Mouse (Mus musculus): ENCODE results near the gene Stox1. TPM values are rescaled to one million over a fixed set of nuclear protein-coding genes. Genes with fewer than 3 reads are reported as not detected.
"Not testable (repeated sequence)": the region's sequence is repeated elsewhere in the genome, so short reads cannot be mapped to it uniquely, and the experiment has no call there.

Stox1 gene
- polyA plus RNA-seq (2015; fragmentation: Nextera tagmentation; extraction: Ambion mirVana): 2.0 and 2.4 TPM in 2 replicates

DNA sequence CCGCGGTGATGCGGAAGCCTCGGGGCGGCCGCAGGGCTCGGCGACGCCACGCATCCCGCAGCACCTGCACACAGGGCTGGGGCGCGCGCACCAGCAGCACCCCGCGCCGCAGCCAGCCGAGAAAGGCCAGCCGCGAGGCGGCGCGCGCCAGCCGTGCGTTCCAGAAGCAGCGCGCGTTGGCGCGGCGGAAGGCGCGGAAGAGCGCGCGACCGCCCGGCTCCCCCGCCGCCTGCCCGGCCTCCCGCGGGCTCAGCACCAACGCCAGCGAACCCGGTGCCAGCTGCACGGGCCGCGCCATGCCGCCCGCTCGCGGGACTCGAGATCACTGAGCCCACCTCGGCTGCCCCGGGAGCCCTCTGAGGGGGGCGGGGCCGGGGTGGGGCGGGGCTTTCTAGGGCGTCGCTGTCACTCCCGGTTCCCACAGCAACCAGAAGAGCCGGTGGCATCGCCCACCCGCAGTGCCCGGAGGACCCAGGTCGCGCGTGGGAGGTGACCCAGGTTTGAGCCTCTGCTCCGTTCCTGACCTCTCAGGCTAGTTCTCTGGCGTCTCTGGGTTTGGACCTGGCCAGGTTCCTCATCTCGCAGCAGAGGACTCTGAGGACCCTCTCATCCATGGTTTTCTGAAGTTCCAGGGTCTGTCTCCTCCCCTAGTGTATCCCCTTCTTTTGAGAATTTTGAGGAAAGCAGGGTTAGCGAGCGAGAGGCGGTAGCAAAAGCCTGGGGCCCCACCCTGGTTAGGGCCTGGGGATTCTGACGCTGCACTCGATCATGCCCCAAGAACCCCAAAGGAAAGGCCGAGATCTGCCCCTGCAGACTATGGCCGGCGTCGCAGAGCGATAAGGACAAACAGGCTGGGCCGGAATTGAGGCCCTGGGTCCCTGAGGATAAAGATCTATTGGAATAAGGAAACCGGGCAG lies at the start of gene Stox1:
Stox1 (minus strand) TSS at position 358 of the 917 bp plus-strand sequence.
- Histone ChIP-seq H3K36me3 (no peaks in the 10 kb centered on the region), H3K4me1 (peaks cover 20% of the 10 kb centered on the region), H3K4me2 (peak within 1 kb of the TSS; percentile 96), H3K9me3 (replicated peaks) (no peaks in the 10 kb centered on the region), H3K27me3 (peaks cover 21% of the 10 kb centered on the region; the same call in 1 of the 2 replicates), H3K27ac (no peak within 1 kb of the TSS), H3K9ac (peak within 1 kb of the TSS; percentile 62), H3K4me3 (replicated peaks) (peak within 1 kb of the TSS; percentile 82)
- WGBS: 1% methylated on average over 76 of the region's 85 CpGs
- peak; percentile 85 for ATAC-seq (replicated peaks; ENCODE audit: low FRiP score)

DNA sequence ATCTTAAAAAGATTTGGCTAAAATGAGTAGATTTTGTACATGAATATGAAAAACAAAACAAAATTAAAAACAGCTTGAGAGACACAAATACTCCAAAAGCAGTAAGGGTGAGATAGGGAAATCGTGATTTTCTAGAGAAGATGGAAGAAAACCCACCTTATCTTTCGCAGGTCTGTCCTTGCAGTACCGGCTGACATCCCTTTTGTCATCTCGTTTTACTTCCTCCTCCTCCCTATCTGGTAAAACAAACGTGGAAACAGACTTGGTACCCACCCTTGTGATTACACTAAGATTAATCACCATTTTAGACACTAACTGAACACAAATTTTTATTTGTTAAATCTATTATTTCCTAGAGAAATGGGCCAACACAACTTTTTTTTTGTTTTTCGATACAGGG lies 24.9 kb upstream of the Stox1 start:
- no peaks in the 10 kb centered on the region for H3K9me3 ChIP-seq (replicated peaks)
- no peak overlapping the region for H3K9ac ChIP-seq
- no peak overlapping the region for H3K4me3 ChIP-seq (replicated peaks)
- no peak overlapping the region for H3K4me2 ChIP-seq
- peaks cover 94% of the 10 kb centered on the region for H3K36me3 ChIP-seq
- H3K27ac ChIP-seq: no peak overlapping the region
- no peak for ATAC-seq (replicated peaks; ENCODE audit: low FRiP score)
- WGBS: 78% methylated on average over 6 of the region's 6 CpGs
- H3K4me1 ChIP-seq: no peaks in the 10 kb centered on the region
- H3K27me3 ChIP-seq: no peaks in the 10 kb centered on the region

DNA sequence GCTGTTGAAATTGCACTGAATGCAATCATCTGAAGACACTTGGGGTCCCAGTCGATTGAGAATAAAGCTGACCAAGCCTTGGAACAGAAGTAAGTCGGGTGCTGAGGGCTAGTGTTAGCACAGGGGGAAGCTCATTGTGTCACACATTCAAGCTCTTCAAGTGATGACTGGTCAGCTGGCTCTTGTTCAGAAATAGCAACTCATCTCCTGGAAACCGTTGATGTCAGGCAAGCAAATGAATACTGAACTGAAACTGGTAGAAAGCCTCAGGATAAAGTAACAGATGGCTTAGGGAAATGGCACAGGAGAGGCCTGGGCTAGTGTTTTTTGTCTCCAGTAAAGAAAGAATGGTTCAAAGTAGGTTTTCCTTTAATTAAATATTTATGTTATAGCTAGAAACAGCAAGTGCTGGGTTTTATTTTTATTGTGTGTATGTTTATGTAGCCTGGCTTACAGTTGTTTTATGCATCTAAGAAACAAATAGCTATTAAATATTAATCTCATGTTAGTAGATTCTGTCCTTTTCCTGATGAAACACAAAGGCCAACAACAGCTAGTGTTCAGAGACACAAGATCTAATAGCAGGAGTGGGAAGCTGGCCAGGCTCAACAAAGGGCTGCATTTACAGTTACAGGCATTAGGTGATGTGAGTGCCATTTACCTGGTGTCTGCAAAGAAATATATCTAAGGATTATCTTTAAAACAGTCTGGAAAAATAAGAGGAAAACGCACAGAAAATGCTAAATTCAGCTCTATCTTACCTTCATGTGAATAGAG lies 14.2 kb upstream of the Stox1 start:
- H3K36me3 ChIP-seq: peaks cover 52% of the 10 kb centered on the region
- H3K4me3 ChIP-seq (replicated peaks): no peak overlapping the region
- no peaks in the 10 kb centered on the region for H3K9me3 ChIP-seq (replicated peaks)
- H3K4me2 ChIP-seq: no peak overlapping the region
- ATAC-seq (replicated peaks; ENCODE audit: low FRiP score): no peak
- no peak overlapping the region for H3K9ac ChIP-seq
- WGBS: 91% methylated on average over 4 of the region's 4 CpGs
- 0 out of 2 replicates have a peak, but pooled peaks cover 6% of the 10 kb centered on the region for H3K4me1 ChIP-seq
- H3K27me3 ChIP-seq: no peaks in the 10 kb centered on the region
- H3K27ac ChIP-seq: no peak overlapping the region

DNA sequence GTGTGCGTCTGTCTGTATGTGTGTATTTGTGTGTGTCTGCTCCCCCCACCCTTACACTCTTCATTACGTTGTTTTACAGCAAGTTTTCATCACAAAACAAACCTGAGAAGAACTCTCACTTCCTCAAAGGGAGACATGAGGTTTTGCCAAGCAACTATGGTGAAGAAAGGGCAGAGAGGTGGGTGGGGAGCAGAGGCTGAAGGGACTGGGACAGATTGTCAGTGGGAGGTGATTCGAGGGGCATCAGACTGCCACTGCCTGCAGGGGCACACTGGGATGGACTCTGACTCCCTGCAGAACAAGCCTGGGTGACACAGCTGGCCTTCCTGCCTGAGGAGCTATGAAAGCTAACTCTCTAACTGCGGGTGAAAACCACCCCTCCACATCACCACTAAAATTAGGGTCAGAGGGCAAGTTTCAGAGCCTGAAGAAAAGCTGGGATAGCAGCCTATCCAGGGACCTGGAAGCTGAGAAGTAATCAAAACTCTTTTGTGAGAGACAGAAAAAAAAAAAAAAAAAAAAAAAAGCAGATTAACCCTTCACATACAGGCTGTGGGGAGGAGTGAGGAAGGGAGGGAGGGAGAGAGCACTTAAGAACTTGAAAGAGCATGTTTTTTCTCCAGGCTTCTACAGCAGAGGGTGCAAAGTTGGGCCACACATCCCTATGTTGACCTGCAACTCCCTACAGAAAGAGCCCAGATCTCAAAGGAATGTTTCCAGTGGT lies 11.2 kb upstream of the Stox1 start:
- Histone ChIP-seq H3K4me1 (0 out of 2 replicates have a peak, but pooled peaks cover 6% of the 10 kb centered on the region), H3K27me3 (no peaks in the 10 kb centered on the region), H3K36me3 (peaks cover 30% of the 10 kb centered on the region), H3K9me3 (replicated peaks) (no peaks in the 10 kb centered on the region), H3K27ac (no peak overlapping the region), H3K4me3 (replicated peaks) (no peak overlapping the region), H3K9ac (no peak overlapping the region), H3K4me2 (no peak overlapping the region)
- 25% methylated on average over 4 of the region's 4 CpGs for WGBS
- ATAC-seq (replicated peaks; ENCODE audit: low FRiP score): 0 out of 2 replicates have a peak, but pooled peaks have one; percentile 43

DNA sequence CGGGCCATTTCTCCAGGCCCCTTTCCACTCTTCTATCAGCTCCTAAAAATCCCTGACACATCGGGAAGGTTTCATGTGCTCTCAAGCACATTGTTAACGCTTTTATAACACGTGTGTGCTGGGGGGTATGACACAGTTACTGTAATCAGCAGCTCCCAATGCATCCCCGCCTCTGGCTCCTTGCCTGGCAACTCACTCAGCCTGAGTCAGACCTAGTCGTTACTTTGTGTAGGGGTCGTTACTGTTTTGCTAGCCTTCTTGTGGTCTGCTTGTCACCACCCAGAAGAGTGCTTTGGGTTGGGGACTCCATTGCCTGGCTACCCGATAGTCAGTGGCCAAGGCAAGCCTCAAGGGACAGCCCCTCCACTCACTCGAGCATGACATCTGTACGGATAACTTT lies 4.9 kb upstream of the Stox1 start:
- H3K4me1 ChIP-seq: peaks cover 7% of the 10 kb centered on the region
- ATAC-seq (replicated peaks; ENCODE audit: low FRiP score): no peak
- WGBS: 60% methylated on average over 10 of the region's 10 CpGs
- no peak overlapping the region for H3K4me3 ChIP-seq (replicated peaks)
- H3K27me3 ChIP-seq: peaks cover 3% of the 10 kb centered on the region; the same call in 1 of the 2 replicates
- no peak overlapping the region for H3K27ac ChIP-seq
- H3K9me3 ChIP-seq (replicated peaks): no peaks in the 10 kb centered on the region
- no peak overlapping the region for H3K4me2 ChIP-seq
- no peak overlapping the region for H3K9ac ChIP-seq
- no peaks in the 10 kb centered on the region for H3K36me3 ChIP-seq

DNA sequence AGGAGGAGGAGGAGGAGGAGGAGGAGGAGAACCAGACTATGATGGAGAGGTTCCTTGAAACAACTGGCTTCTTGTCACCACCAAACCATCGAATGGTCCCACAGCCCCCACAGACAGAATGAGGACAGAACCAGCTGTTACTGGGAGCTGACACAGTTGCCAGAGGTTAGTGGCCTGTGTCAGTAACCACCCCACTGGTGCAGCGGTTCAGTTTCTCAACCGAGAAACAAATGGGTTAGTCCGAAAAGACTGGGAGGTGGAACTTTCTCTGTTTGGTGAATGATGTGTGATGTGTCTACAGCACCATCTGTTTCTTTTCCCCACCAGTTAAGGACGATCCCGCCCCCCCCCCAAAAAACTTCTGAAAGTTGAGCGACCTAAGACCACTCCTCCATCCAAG lies 992 bp downstream of the Stox1 start:
- H3K27me3 ChIP-seq: peaks cover 21% of the 10 kb centered on the region; the same call in 1 of the 2 replicates
- WGBS: 8% methylated on average over 7 of the region's 7 CpGs
- H3K27ac ChIP-seq: no peak overlapping the region
- peak overlapping the region; percentile 96 for H3K4me2 ChIP-seq
- H3K9ac ChIP-seq: no peak overlapping the region
- no peaks in the 10 kb centered on the region for H3K9me3 ChIP-seq (replicated peaks)
- peaks cover 20% of the 10 kb centered on the region for H3K4me1 ChIP-seq
- no peak for ATAC-seq (replicated peaks; ENCODE audit: low FRiP score)
- no peaks in the 10 kb centered on the region for H3K36me3 ChIP-seq
- H3K4me3 ChIP-seq (replicated peaks): peak overlapping the region; percentile 82

DNA sequence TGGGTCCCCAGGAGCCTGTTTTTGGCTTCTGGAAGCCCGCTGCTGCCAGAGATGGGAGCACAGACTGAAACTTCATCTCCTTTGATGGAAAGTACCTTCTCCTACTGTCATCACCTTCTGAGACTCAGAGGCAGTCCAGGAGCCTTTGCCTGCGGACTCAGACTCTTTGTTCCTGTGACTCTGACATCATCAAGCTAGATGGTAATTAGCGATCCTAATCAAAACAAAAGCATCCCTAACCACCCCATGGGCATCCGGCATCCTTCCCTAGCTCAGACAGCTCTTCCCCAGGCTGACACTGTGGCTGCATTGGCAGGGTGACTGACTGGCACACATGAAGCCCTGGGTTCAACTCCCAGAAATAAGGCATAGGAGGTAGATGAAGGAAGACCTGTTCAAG lies 3.2 kb downstream of the Stox1 start:
- Histone ChIP-seq H3K27ac (no peak overlapping the region), H3K4me3 (replicated peaks) (no peak overlapping the region), H3K9ac (no peak overlapping the region), H3K4me1 (peaks cover 20% of the 10 kb centered on the region), H3K9me3 (replicated peaks) (no peaks in the 10 kb centered on the region), H3K4me2 (no peak overlapping the region), H3K36me3 (no peaks in the 10 kb centered on the region), H3K27me3 (peaks cover 21% of the 10 kb centered on the region; the same call in 1 of the 2 replicates)
- ATAC-seq (replicated peaks; ENCODE audit: low FRiP score): no peak
- 33% methylated on average over 4 of the region's 4 CpGs for WGBS

DNA sequence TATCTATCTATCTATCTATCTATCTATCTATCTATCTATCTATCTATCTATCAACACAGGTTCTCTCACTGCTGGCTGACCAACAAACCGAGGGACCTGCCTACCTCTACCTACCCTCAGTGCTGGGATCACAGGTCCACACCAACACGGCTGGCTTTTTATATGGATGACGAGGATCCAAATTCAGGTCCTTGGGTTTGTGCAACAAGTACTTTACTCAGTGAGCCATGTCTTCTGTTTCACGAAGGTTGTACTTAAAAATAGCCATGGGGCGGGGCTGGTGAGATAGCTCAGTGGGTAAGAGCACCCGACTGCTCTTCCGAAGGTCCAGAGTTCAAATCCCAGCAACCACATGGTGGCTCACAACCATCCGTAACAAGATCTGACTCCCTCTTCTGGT lies 5.4 kb downstream of the Stox1 start:
- H3K9ac ChIP-seq; H3K4me2 ChIP-seq; H3K4me3 ChIP-seq (replicated peaks); H3K27ac ChIP-seq; ATAC-seq (replicated peaks; ENCODE audit: low FRiP score); H3K36me3 ChIP-seq; H3K9me3 ChIP-seq (replicated peaks): not testable (repeated sequence)
- Histone ChIP-seq H3K4me1 (peaks cover 13% of the 10 kb centered on the region), H3K27me3 (peaks cover 18% of the 10 kb centered on the region; the same call in 1 of the 2 replicates)
- 89% methylated on average over 8 of the region's 8 CpGs for WGBS

DNA sequence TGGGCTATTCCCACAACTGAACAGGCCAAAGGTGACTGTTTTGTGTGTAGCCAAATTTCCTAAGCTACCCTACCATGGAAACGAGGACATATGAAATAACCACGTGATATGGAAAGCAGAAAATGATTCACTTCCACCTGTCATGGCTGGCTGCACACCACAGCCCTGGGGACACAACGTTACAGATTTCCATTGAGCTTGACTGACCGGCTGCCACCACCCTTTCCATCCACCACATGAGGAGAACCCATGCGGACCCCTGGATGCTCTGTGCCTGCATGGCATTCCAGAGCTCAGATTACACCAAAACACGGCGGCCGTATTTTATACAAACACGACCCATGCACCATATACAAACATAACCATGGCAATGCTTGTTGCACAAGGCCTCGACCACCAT lies 12.5 kb downstream of the Stox1 start:
- Histone ChIP-seq H3K4me1 (peaks cover 7% of the 10 kb centered on the region; the same call in 1 of the 2 replicates), H3K9ac (no peak overlapping the region), H3K9me3 (replicated peaks) (no peaks in the 10 kb centered on the region), H3K27ac (no peak overlapping the region), H3K27me3 (no peaks in the 10 kb centered on the region), H3K36me3 (no peaks in the 10 kb centered on the region), H3K4me3 (replicated peaks) (no peak overlapping the region), H3K4me2 (no peak overlapping the region)
- 48% methylated on average over 10 of the region's 10 CpGs for WGBS
- ATAC-seq (replicated peaks; ENCODE audit: low FRiP score): 0 out of 2 replicates have a peak, but pooled peaks have one; percentile 46

DNA sequence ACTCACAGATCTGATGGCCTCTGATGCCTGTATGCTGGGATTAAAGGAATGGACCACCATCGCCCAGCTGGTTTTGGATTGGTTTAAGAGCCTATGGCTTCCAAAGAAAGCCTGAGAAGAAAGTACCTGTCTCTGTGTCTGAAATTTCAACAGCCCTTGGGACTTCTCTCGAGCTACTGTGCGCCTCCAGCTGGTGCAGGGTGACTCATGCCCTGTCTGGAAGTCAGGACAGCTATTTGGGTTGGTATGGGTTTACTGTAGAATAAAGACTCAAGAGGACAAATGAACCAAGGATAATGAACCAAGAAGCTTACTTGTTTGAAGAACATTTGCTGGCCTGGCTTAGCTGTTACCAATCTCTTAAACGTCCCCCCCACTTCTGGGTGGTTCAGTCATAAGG lies 22.3 kb downstream of the Stox1 start:
- no peak overlapping the region for H3K27ac ChIP-seq
- H3K4me1 ChIP-seq: no peaks in the 10 kb centered on the region
- H3K4me3 ChIP-seq (replicated peaks): no peak overlapping the region
- no peaks in the 10 kb centered on the region for H3K36me3 ChIP-seq
- H3K9me3 ChIP-seq (replicated peaks): no peaks in the 10 kb centered on the region
- H3K4me2 ChIP-seq: no peak overlapping the region
- ATAC-seq (replicated peaks; ENCODE audit: low FRiP score): no peak
- WGBS: 72% methylated on average over 4 of the region's 4 CpGs
- no peak overlapping the region for H3K9ac ChIP-seq
- H3K27me3 ChIP-seq: no peaks in the 10 kb centered on the region

DNA sequence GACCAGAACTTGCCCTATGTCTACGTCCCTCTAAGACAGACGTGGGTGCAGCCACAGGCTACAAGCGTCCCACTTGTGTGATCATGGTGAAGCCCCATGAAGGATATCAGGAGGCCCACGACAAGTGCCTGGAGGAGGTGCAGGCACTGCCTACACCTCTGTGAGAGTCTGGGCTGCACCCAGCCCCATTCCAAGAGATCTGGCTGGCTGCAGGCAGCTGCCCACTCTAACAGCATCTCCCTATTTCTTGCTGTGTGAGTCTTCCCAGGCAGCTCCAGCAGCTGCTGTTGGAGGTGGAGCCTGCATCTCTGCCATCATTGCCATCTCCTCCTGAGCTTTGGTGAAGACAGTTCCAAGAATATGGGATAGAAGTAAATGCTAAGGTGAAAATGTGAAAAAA lies 23.5 kb downstream of the Stox1 start:
- 86% methylated on average over 4 of the region's 4 CpGs for WGBS
- ATAC-seq (replicated peaks; ENCODE audit: low FRiP score): no peak
- no peak overlapping the region for H3K27ac ChIP-seq
- no peak overlapping the region for H3K9ac ChIP-seq
- H3K27me3 ChIP-seq: no peaks in the 10 kb centered on the region
- H3K4me3 ChIP-seq (replicated peaks): no peak overlapping the region
- H3K4me1 ChIP-seq: no peaks in the 10 kb centered on the region
- H3K36me3 ChIP-seq: no peaks in the 10 kb centered on the region
- H3K4me2 ChIP-seq: no peak overlapping the region
- no peaks in the 10 kb centered on the region for H3K9me3 ChIP-seq (replicated peaks)
